Mouse (Mus musculus) gastrocnemius, adult 18-20 months (tissue): Measurements from ENCODE around the gene Olfr1160. TPM values are rescaled to one million over a fixed set of nuclear protein-coding genes. Genes with fewer than 3 reads are reported as not detected.
"Not testable (repeated sequence)": the region's sequence is repeated elsewhere in the genome, so short reads cannot be mapped to it uniquely, and the experiment has no call there.

Experiments used
- DNase-seq: peaks from one replicate; pipeline ENCODE4 v3.0.0; 2021; ENCODE audit warnings: low spot score
- long read RNA-seq, 2 experiments: library from polyadenylated mRNA; stranded (forward); transcript quantifications; one replicate each; pipeline ENCODE4 v2.0.0; 2021
- total RNA-seq, 2 experiments: library from RNA; stranded (reverse); gene quantifications; 2 replicates each; pipeline ENCODE4 v1.2.3; 2021

The Olfr1160 gene
- total RNA-seq, result not detected
- long read RNA-seq, experiment 1, result 0 reads
- long read RNA-seq, experiment 2, result 0 reads

- no peak for DNase-seq
Observed at GRCm38 (mm10) chr2:88007515-88008318, at the start of gene Olfr1160. TSS of gene Olfr1160 (minus strand) at chr2:88008268.

DNA sequence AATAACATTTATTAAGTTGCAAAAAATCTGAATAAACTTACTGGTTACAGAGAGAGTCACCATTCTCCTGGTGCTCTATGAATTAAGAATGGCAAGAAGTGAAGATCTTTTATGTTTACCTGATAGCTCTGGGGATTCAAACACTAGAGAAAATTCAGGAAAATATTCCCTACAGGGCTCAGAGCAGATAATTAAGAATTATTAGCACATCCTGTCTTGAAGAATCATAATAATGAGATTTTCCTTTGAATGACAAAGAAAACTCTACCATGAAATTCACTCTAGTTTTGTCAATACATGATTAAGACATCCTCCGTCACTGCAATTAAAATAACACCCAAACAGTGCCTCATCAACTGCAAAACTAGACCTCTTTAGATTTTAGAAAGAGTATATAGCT, 43.0 kb upstream of the Olfr1160 start, which contains the start of gene Olfr1162:
TSS of gene Olfr1162 (minus strand) at position 101 of the 400 bp plus-strand sequence.
- DNase-seq, result no peak

- DNase-seq, result no peak
Observed at GRCm38 (mm10) chr2:88037599-88037998, 29.5 kb upstream of the Olfr1160 start, which contains the start of gene Olfr73. TSS of gene Olfr73 (minus strand) at chr2:88037699.

DNA sequence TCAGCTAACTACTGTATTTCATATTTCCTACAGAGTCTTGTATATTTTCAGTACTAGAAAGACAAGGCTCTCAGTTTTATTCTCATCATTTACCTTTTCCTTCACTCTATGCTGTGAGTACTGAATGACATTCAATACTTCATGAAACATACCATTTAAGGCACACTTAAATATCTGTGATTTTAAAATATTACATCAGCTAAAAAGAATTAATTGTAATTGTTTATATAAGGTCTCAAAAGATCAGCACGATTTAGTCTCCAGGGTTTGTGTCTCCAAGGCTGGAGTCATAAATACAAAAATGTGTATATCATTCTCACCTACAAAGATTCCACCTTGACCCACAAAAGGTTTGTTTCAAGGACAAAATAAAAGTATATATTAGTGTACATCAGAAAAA, 14.4 kb upstream of the Olfr1160 start, which contains the start of gene Olfr1161:
TSS of gene Olfr1161 (plus strand) at position 301 of the 400 bp plus-strand sequence.
- DNase-seq, result not testable (repeated sequence)

GRCm38 (mm10) chr2:87989813-87990212, 18.3 kb downstream of the Olfr1160 start, which contains the start of gene Olfr1158:
TSS of gene Olfr1158 (plus strand) at chr2:87990113.
- no peak for DNase-seq

GRCm38 (mm10) chr2:87974563-87974962, 33.5 kb downstream of the Olfr1160 start, which contains the start of gene Olfr74:
TSS of gene Olfr74 (minus strand) at chr2:87974663.
- no peak for DNase-seq

DNA sequence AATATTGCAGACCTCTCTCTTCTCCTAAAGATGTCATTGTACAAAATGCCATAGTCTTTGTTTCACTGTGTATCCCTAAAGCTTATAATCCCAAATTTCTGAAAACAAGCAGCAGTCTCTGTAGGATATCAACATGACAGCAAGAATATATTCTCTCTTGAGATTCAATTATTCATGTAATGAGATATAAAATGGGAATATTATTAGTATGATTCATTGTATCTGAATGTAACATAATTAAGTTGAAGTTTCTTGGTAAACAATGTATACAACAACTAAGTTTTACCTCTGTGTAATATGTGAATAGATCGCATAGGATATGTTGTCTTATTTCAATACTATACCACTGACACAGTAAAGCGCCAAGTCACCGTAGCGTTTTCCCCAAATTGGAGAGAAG, 39.9 kb downstream of the Olfr1160 start, which contains the start of gene Olfr1157:
TSS of gene Olfr1157 (minus strand) at position 101 of the 400 bp plus-strand sequence.
- no peak for DNase-seq

GRCm38 (mm10) chr2:87953000-87953399, 55.1 kb downstream of the Olfr1160 start, which contains the start of gene Olfr1156:
TSS of gene Olfr1156 (minus strand) at chr2:87953100.
- DNase-seq, result no peak

Other genes with a start within 250 kb of the Olfr1160 start
- gene Olfr152, start 228.8 kb downstream of the Olfr1160 start, total RNA-seq, result not detected
- not detected for gene Olfr1143, start 207.7 kb downstream of the Olfr1160 start, total RNA-seq
- gene Olfr1145, start 198.4 kb downstream of the Olfr1160 start, total RNA-seq, result not detected
- not detected for gene Olfr1148, start 177.7 kb downstream of the Olfr1160 start, total RNA-seq
- not detected for gene Olfr1150-ps1, start 164.3 kb downstream of the Olfr1160 start, total RNA-seq
- gene Olfr1151, start 152.4 kb downstream of the Olfr1160 start, total RNA-seq, result not detected
- not detected for gene Olfr1152, start 141.8 kb downstream of the Olfr1160 start, total RNA-seq
- not detected for gene Olfr1153, start 113.3 kb downstream of the Olfr1160 start, total RNA-seq
- gene Olfr1154, start 103.1 kb downstream of the Olfr1160 start, total RNA-seq, result not detected
- gene Olfr1155, start 63.1 kb downstream of the Olfr1160 start, total RNA-seq, result not detected
- not detected for gene Olfr1156, start 55.2 kb downstream of the Olfr1160 start, total RNA-seq
- gene Olfr1157, start 40.0 kb downstream of the Olfr1160 start, total RNA-seq, result not detected
- gene Olfr74, start 33.6 kb downstream of the Olfr1160 start, total RNA-seq, result not detected
- gene Olfr1158, start 18.2 kb downstream of the Olfr1160 start, total RNA-seq, result not detected
- not detected for gene Olfr1161, start 14.5 kb upstream of the Olfr1160 start, total RNA-seq
- gene Olfr73, start 29.4 kb upstream of the Olfr1160 start, total RNA-seq, result not detected
- not detected for gene Olfr1162, start 42.9 kb upstream of the Olfr1160 start, total RNA-seq
- not detected for gene Olfr1163, start 63.6 kb upstream of the Olfr1160 start, total RNA-seq
- not detected for gene Olfr1164, start 85.7 kb upstream of the Olfr1160 start, total RNA-seq
- not detected for gene Olfr1166, start 120.0 kb upstream of the Olfr1160 start, total RNA-seq
- not detected for gene Olfr1167, start 146.9 kb upstream of the Olfr1160 start, total RNA-seq
- not detected for gene Olfr1168, start 173.6 kb upstream of the Olfr1160 start, total RNA-seq
- gene Olfr1170, start 220.1 kb upstream of the Olfr1160 start, total RNA-seq, result not detected